Mouse (Mus musculus) heart, embryonic 11.5 days (tissue): ENCODE measurements around the gene B4gat1. TPM values are rescaled to one million over a fixed set of nuclear protein-coding genes. Genes with fewer than 3 reads are reported as not detected.
A peak's percentile ranks its signal among the peaks of the same experiment; 100 is the strongest.

Experiments
- ATAC-seq: fragments of 200-750 bp; cut with Nextera tagmentation; replicated peaks from 2 replicates; pipeline ENCODE4 v1.8.0; 2017; ENCODE audit warnings: moderate library complexity; ENCODE audit not compliant: insufficient number of reproducible peaks, low FRiP score, low TSS enrichment
- H3K27ac ChIP-seq: fragments of 300-500 bp; sonication (generic); 2 replicates; pipeline ENCODE4 v1.5.1; 2014; ENCODE audit warnings: mild to moderate bottlenecking, low read depth, low read length
- H3K27me3 ChIP-seq: fragments of 300-500 bp; sonication (generic); 2 replicates; pipeline ENCODE4 v1.6.1; 2014; ENCODE audit warnings: mild to moderate bottlenecking, low read length, mixed read lengths; ENCODE audit not compliant: control insufficient read depth, insufficient read depth
- H3K36me3 ChIP-seq: fragments of 300-500 bp; sonication (generic); 2 replicates; pipeline ENCODE4 v1.6.1; 2014; ENCODE audit warnings: mild to moderate bottlenecking, low read length, moderate library complexity, mixed read lengths; ENCODE audit not compliant: control insufficient read depth, insufficient read depth
- H3K4me1 ChIP-seq: fragments of 300-500 bp; sonication (generic); 2 replicates; pipeline ENCODE4 v1.6.1; 2014; ENCODE audit warnings: low read length; ENCODE audit not compliant: control insufficient read depth, insufficient read depth
- H3K4me2 ChIP-seq: fragments of 300-500 bp; sonication (generic); 2 replicates; pipeline ENCODE4 v1.6.1; 2014; ENCODE audit warnings: mild to moderate bottlenecking, moderate library complexity
- H3K4me3 ChIP-seq: fragments of 300-500 bp; sonication (generic); 2 replicates; pipeline ENCODE4 v1.5.1; 2014; ENCODE audit warnings: low read depth, low read length
- H3K9ac ChIP-seq: fragments of 300-500 bp; sonication (generic); 2 replicates; pipeline ENCODE4 v1.6.1; 2014; ENCODE audit warnings: mild to moderate bottlenecking, low read depth, low read length, moderate library complexity
- H3K9me3 ChIP-seq: fragments of 300-500 bp; sonication (generic); replicated peaks from 2 replicates; pipeline ENCODE4 v1.6.1; 2016; ENCODE audit warnings: low read length; ENCODE audit not compliant: control insufficient read depth
- WGBS: fragments of 180-500 bp; shearing (Covaris S2); extraction: QIAGEN DNeasy Blood & Tissue Kit; methylation state at CpG from one replicate; pipeline ENCODE4 v1.1.7; 2014; ENCODE audit not compliant: insufficient replicate concordance; 5-methylcytosine and 5-hydroxymethylcytosine counted together
- polyA plus RNA-seq: library from polyadenylated mRNA; unstranded; fragments of >200 nt; fragmentation: Nextera tagmentation; extraction: Ambion mirVana; gene quantifications from 2 replicates; pipeline ENCODE4 v1.2.1, GENCODE M21; 2014

The B4gat1 gene
- polyA plus RNA-seq, 1 experiment from 2014 or later, result 37.4 TPM

- ATAC-seq, result no peak
- Histone ChIP-seq H3K27me3 (peaks cover 22% of the 10 kb centered on the region), H3K36me3 (peaks cover 12% of the 10 kb centered on the region; the same call in 1 of the 2 replicates), H3K9me3 (no peaks in the 10 kb centered on the region), H3K4me2 (peak overlapping the region; percentile 94), H3K4me3 (peak overlapping the region; percentile 90; the same call in 1 of the 2 replicates), H3K27ac (no peak overlapping the region), H3K9ac (no peak overlapping the region), H3K4me1 (peaks cover 23% of the 10 kb centered on the region)
- 89% methylated on average over 4 of the region's 4 CpGs for WGBS
Observed at GRCm38 (mm10) chr19:5089324-5089723, 50.7 kb downstream of the B4gat1 start.

Other genes starting within 250 kb of the B4gat1 start
- gene Rbm4, start 244.9 kb upstream of the B4gat1 start, polyA plus RNA-seq, result 54.0 and 58.0 TPM in 2 replicates
- gene Gm21992, start 227.2 kb upstream of the B4gat1 start, polyA plus RNA-seq, result 19.8 and 24.0 TPM in 2 replicates
- gene Rbm14, start 227.2 kb upstream of the B4gat1 start, polyA plus RNA-seq, result 58.0 and 67.5 TPM in 2 replicates
- 37.5 and 38.8 TPM in 2 replicates for gene Ccs, start 199.5 kb upstream of the B4gat1 start, polyA plus RNA-seq
- not detected in 2 replicates for gene Ccdc87, start 199.5 kb upstream of the B4gat1 start, polyA plus RNA-seq
- 23.3 and 30.2 TPM in 2 replicates for gene Ctsf, start 183.7 kb upstream of the B4gat1 start, polyA plus RNA-seq
- 4.5 and 5.2 TPM in 2 replicates for gene Actn3, start 160.9 kb upstream of the B4gat1 start, polyA plus RNA-seq
- 7.1 and 8.9 TPM in 2 replicates for gene Zdhhc24, start 160.2 kb upstream of the B4gat1 start, polyA plus RNA-seq
- 1.9 and 2.9 TPM in 2 replicates for gene Bbs1, start 132.2 kb upstream of the B4gat1 start, polyA plus RNA-seq
- 87.8 and 110 TPM in 2 replicates for gene Dpp3, start 110.5 kb upstream of the B4gat1 start, polyA plus RNA-seq
- 0.86 and 1.1 TPM in 2 replicates for gene Peli3, start 95.7 kb upstream of the B4gat1 start, polyA plus RNA-seq
- 117 and 129 TPM in 2 replicates for gene Mrpl11, start 76.7 kb upstream of the B4gat1 start, polyA plus RNA-seq
- gene Npas4, start 48.5 kb upstream of the B4gat1 start, polyA plus RNA-seq, result 0.11 and 0.13 TPM in 2 replicates
- gene Slc29a2, start 15.0 kb upstream of the B4gat1 start, polyA plus RNA-seq, result 8.2 and 10.3 TPM in 2 replicates
- gene AC124502.3, start 65 bp downstream of the B4gat1 start, polyA plus RNA-seq, result 0.93 and 2.0 TPM in 2 replicates
- gene Brms1, start 2.5 kb downstream of the B4gat1 start, polyA plus RNA-seq, result 35.3 and 36.4 TPM in 2 replicates
- 3.0 and 4.3 TPM in 2 replicates for gene Rin1, start 11.7 kb downstream of the B4gat1 start, polyA plus RNA-seq
- gene Cd248, start 29.3 kb downstream of the B4gat1 start, polyA plus RNA-seq, result 24.2 and 27.3 TPM in 2 replicates
- 4.6 and 4.7 TPM in 2 replicates for gene Tmem151a, start 46.7 kb downstream of the B4gat1 start, polyA plus RNA-seq
- gene Yif1a, start 49.7 kb downstream of the B4gat1 start, polyA plus RNA-seq, result 102 and 103 TPM in 2 replicates
- gene Cnih2, start 59.7 kb downstream of the B4gat1 start, polyA plus RNA-seq, result 8.4 TPM in 2 replicates
- 211 and 225 TPM in 2 replicates for gene Rab1b, start 68.2 kb downstream of the B4gat1 start, polyA plus RNA-seq
- 19.8 and 24.3 TPM in 2 replicates for gene Klc2, start 79.7 kb downstream of the B4gat1 start, polyA plus RNA-seq
- 21.4 and 22.8 TPM in 2 replicates for gene Pacs1, start 234.3 kb downstream of the B4gat1 start, polyA plus RNA-seq